Mouse (Mus musculus): ENCODE data around the gene Tmem143.

DNA sequence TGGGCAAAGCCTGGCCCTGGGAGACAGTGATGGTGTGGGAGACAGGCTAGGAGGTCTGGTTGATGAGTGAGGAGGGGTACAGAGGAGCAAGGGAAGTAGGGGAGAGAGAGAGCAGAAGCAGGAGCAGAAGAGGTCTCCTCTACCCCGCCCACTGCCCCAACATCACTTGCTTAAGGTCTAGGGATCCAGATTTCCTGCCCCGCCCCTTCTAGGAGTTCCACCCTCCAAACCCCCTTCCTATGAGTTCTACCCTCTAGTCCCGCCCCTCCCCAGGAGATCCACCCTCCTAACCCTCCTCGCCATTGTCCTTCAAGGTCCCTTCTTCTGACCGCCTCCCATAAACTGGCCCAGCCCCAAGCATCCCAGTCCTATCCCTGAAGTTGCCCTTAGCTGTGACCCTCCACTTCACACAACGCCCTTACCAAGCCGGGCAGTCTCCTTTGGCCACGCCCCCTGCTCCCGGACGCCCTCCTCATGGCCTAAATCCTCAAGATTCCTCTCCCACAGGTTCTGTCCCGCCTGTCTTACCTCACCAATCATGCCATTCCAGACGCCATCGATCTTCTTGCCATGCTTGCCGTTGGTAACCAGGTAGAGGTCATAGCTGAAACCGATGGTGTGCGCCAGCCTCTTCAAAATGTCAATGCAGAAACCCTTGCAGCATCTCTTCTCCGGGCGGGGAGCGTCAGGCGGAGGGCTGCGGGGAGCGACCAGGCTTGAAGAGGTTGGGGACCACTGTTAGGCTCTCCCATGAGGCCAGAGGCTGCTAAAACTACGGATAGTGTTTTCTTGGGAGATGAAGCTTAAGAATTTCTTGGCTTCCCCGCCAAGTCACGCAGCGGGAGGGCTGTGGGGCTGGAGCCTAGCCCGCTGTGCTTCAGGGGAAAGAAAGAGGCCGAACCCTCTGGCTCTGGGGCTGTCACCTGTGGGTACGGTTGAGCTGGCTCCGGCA, 39.5 kb upstream of the Tmem143 start:
- no peak; the same call in 1 of the 2 replicates for TF ChIP-seq POLR2A (IDR thresholded peaks at IDR 0.05; ENCODE audit: borderline replicate concordance, control insufficient read depth, low read depth, low read length)
- TF ChIP-seq CTCF (IDR thresholded peaks at IDR 0.05; ENCODE audit: control insufficient read depth, insufficient read depth, low read length): no peak

All from bone marrow, adult 2 months (tissue).